13 mouse cellular contexts compared by ENCODE assay signal in genomic region chr4:125728091-125728863, GRCm38 (mm10).
A peak's percentile ranks its signal among the peaks of the same experiment; 100 is the strongest.
DNase-seq lines count a peak whose midpoint lies in the region; ATAC-seq lines count a peak whose summit lies in the region.
"Had no signal": no experiment of that assay in that cellular context is flagged by ENCODE, and none has a peak within 500 bp of the region (broad histone marks: within the 10 kb centered on the region; RNA-seq: fewer than 3 reads in every experiment).

No protein-coding gene starts in this region.

- H3K4me3 ChIP-seq in forebrain, embryonic 12.5 days (replicated peaks), result no peak overlapping the region
- no peak overlapping the region for H3K4me3 ChIP-seq in forebrain, embryonic 15.5 days
- peak overlapping the region; percentile 28 for H3K4me3 ChIP-seq in hindbrain, embryonic 12.5 days
- H3K4me3 ChIP-seq in midbrain, embryonic 14.5 days (replicated peaks; ENCODE audit: low read depth, low read length), result peak overlapping the region; percentile 7; the same call in 1 of the 2 replicates
- H3K4me3 ChIP-seq in liver, embryonic 12.5 days, result no peak overlapping the region
- H3K4me3 ChIP-seq: liver, embryonic 13.5 days; stomach, embryonic 15.5 days had no signal

- no peaks in the 10 kb centered on the region for H3K36me3 ChIP-seq in forebrain, embryonic 12.5 days (replicated peaks)
- H3K36me3 ChIP-seq in forebrain, embryonic 15.5 days, result no peaks in the 10 kb centered on the region
- no peaks in the 10 kb centered on the region for H3K36me3 ChIP-seq in hindbrain, embryonic 12.5 days
- H3K36me3 ChIP-seq in midbrain, embryonic 14.5 days (ENCODE audit: control insufficient read depth, insufficient read depth, low read length), result no peaks in the 10 kb centered on the region
- H3K36me3 ChIP-seq in liver, embryonic 12.5 days, result no peaks in the 10 kb centered on the region
- H3K36me3 ChIP-seq: heart, embryonic 13.5 days; liver, embryonic 13.5 days; stomach, embryonic 15.5 days had no signal

- peak; percentile 81 for DNase-seq in ES-CJ7 (ENCODE audit: low read depth, low spot score)
- peak; percentile 26 for DNase-seq in midbrain, embryonic 14.5 days
- DNase-seq in adrenal gland, postnatal 36 days, result no peak
- no peak for DNase-seq in adrenal gland, adult 2 months
- DNase-seq: liver, embryonic 13.5 days; lung, postnatal 36 days had no signal

- WGBS in forebrain, embryonic 12.5 days, result 7% methylated on average over 15 of the region's 15 CpGs
- 16% methylated on average over 15 of the region's 15 CpGs for WGBS in forebrain, embryonic 15.5 days
- 9% methylated on average over 15 of the region's 15 CpGs for WGBS in hindbrain, embryonic 12.5 days
- 11% methylated on average over 15 of the region's 15 CpGs for WGBS in midbrain, embryonic 14.5 days
- WGBS in liver, embryonic 12.5 days (ENCODE audit: insufficient replicate concordance), result 16% methylated on average over 15 of the region's 15 CpGs

- no peak overlapping the region for H3K9ac ChIP-seq in forebrain, embryonic 12.5 days
- H3K9ac ChIP-seq in forebrain, embryonic 15.5 days (replicated peaks), result no peak overlapping the region
- H3K9ac ChIP-seq in hindbrain, embryonic 12.5 days, result peak overlapping the region; percentile 42
- peak overlapping the region; percentile 38; the same call in 1 of the 2 replicates for H3K9ac ChIP-seq in midbrain, embryonic 14.5 days (replicated peaks; ENCODE audit: low read length)
- no peak overlapping the region for H3K9ac ChIP-seq in liver, embryonic 12.5 days
- H3K9ac ChIP-seq: liver, embryonic 13.5 days; stomach, embryonic 15.5 days had no signal

- no peak for ATAC-seq in forebrain, embryonic 12.5 days (ENCODE audit: low FRiP score)
- ATAC-seq in forebrain, embryonic 15.5 days (replicated peaks), result no peak
- no peak for ATAC-seq in hindbrain, embryonic 12.5 days (ENCODE audit: low FRiP score)
- ATAC-seq in midbrain, embryonic 14.5 days (ENCODE audit: low FRiP score, low TSS enrichment), result no peak
- ATAC-seq in liver, embryonic 12.5 days, result no peak
- ATAC-seq: intestine, postnatal 0 days had no signal

- H3K4me2 ChIP-seq in forebrain, embryonic 12.5 days, result peak overlapping the region; percentile 54
- no peak overlapping the region for H3K4me2 ChIP-seq in forebrain, embryonic 15.5 days (replicated peaks)
- H3K4me2 ChIP-seq in hindbrain, embryonic 12.5 days (replicated peaks), result peak overlapping the region; percentile 53
- peak overlapping the region; percentile 59 for H3K4me2 ChIP-seq in midbrain, embryonic 14.5 days (ENCODE audit: low read length)
- no peak overlapping the region for H3K4me2 ChIP-seq in liver, embryonic 12.5 days
- H3K4me2 ChIP-seq: liver, embryonic 13.5 days had no signal

- no peak overlapping the region for H3K27ac ChIP-seq in forebrain, embryonic 12.5 days
- no peak overlapping the region for H3K27ac ChIP-seq in forebrain, embryonic 15.5 days (replicated peaks)
- H3K27ac ChIP-seq in hindbrain, embryonic 12.5 days, result peak overlapping the region; percentile 89
- peak overlapping the region; percentile 37; the same call in 1 of the 2 replicates for H3K27ac ChIP-seq in midbrain, embryonic 14.5 days (replicated peaks; ENCODE audit: low read depth, low read length)
- H3K27ac ChIP-seq in liver, embryonic 12.5 days, result no peak overlapping the region
- H3K27ac ChIP-seq: heart, embryonic 13.5 days; liver, embryonic 13.5 days; stomach, embryonic 15.5 days had no signal

- H3K4me1 ChIP-seq in forebrain, embryonic 12.5 days, result peaks cover 40% of the 10 kb centered on the region
- peaks cover 26% of the 10 kb centered on the region for H3K4me1 ChIP-seq in forebrain, embryonic 15.5 days
- peaks cover 42% of the 10 kb centered on the region for H3K4me1 ChIP-seq in hindbrain, embryonic 12.5 days
- peaks cover 21% of the 10 kb centered on the region for H3K4me1 ChIP-seq in midbrain, embryonic 14.5 days (ENCODE audit: control insufficient read depth, insufficient read depth, low read length)
- no peaks in the 10 kb centered on the region for H3K4me1 ChIP-seq in liver, embryonic 12.5 days
- H3K4me1 ChIP-seq: liver, embryonic 13.5 days had no signal

- no peaks in the 10 kb centered on the region for H3K9me3 ChIP-seq in forebrain, embryonic 12.5 days
- H3K9me3 ChIP-seq in forebrain, embryonic 15.5 days, result no peaks in the 10 kb centered on the region
- no peaks in the 10 kb centered on the region for H3K9me3 ChIP-seq in hindbrain, embryonic 12.5 days (replicated peaks)
- H3K9me3 ChIP-seq in midbrain, embryonic 14.5 days (ENCODE audit: control insufficient read depth, low read length), result no peaks in the 10 kb centered on the region
- no peaks in the 10 kb centered on the region for H3K9me3 ChIP-seq in liver, embryonic 12.5 days (replicated peaks)
- H3K9me3 ChIP-seq: heart, embryonic 13.5 days; liver, embryonic 13.5 days; stomach, embryonic 15.5 days had no signal

- H3K27me3 ChIP-seq in forebrain, embryonic 12.5 days, result peaks cover 74% of the 10 kb centered on the region
- H3K27me3 ChIP-seq in forebrain, embryonic 15.5 days, result peaks cover 41% of the 10 kb centered on the region
- peaks cover 50% of the 10 kb centered on the region for H3K27me3 ChIP-seq in hindbrain, embryonic 12.5 days
- peaks cover 10% of the 10 kb centered on the region; the same call in 1 of the 2 replicates for H3K27me3 ChIP-seq in midbrain, embryonic 14.5 days (ENCODE audit: control insufficient read depth, insufficient read depth, low read length)
- peaks cover 56% of the 10 kb centered on the region for H3K27me3 ChIP-seq in liver, embryonic 12.5 days (replicated peaks)

Comparison
In these comparisons a context has a peak if more than half of its experiments do, and no peak if none do; other contexts are left out.
1. H3K4me2 ChIP-seq: peak in forebrain, embryonic 12.5 days (single experiment), hindbrain, embryonic 12.5 days (single experiment) and midbrain, embryonic 14.5 days (single experiment); none in forebrain, embryonic 15.5 days (single experiment) and liver, embryonic 12.5 days (single experiment).
2. H3K27ac ChIP-seq: peak in hindbrain, embryonic 12.5 days (single experiment) and midbrain, embryonic 14.5 days (single experiment); none in forebrain, embryonic 12.5 days (single experiment), forebrain, embryonic 15.5 days (single experiment) and liver, embryonic 12.5 days (single experiment).
3. H3K4me3 ChIP-seq: peak in hindbrain, embryonic 12.5 days (single experiment) and midbrain, embryonic 14.5 days (single experiment); none in forebrain, embryonic 12.5 days (single experiment), forebrain, embryonic 15.5 days (single experiment) and liver, embryonic 12.5 days (single experiment).
4. H3K9ac ChIP-seq: peak in hindbrain, embryonic 12.5 days (single experiment) and midbrain, embryonic 14.5 days (single experiment); none in forebrain, embryonic 12.5 days (single experiment), forebrain, embryonic 15.5 days (single experiment) and liver, embryonic 12.5 days (single experiment).
5. DNase-seq: peak in ES-CJ7 (single experiment) and midbrain, embryonic 14.5 days (single experiment); none in adrenal gland, postnatal 36 days (0 of 2) and adrenal gland, adult 2 months (single experiment).